Mouse (Mus musculus) hindbrain, embryonic 15.5 days (tissue): ENCODE data around the gene Surf2. TPM values are rescaled to one million over a fixed set of nuclear protein-coding genes. Genes with fewer than 3 reads are reported as not detected.

ENCODE experiments used
- ATAC-seq: fragments of 200-750 bp; cut with Nextera tagmentation; 2 replicates; pipeline ENCODE4 v1.8.0; 2017; ENCODE audit warnings: low read depth, moderate number of reproducible peaks, moderate TSS enrichment; ENCODE audit not compliant: low FRiP score
- H3K27ac ChIP-seq: fragments of 300-500 bp; sonication (generic); replicated peaks from 2 replicates; pipeline ENCODE4 v1.5.1; 2015; ENCODE audit warnings: mild to moderate bottlenecking, inconsistent platforms
- H3K27me3 ChIP-seq: fragments of 300-500 bp; sonication (generic); 2 replicates; pipeline ENCODE4 v1.6.1; 2015; ENCODE audit warnings: control low read depth, inconsistent platforms
- H3K36me3 ChIP-seq: fragments of 300-500 bp; sonication (generic); 2 replicates; pipeline ENCODE4 v1.6.1; 2015; ENCODE audit warnings: control low read depth, inconsistent platforms
- H3K4me1 ChIP-seq: fragments of 300-500 bp; sonication (generic); replicated peaks from 2 replicates; pipeline ENCODE4 v1.6.1; 2015; ENCODE audit warnings: control low read depth, inconsistent platforms
- H3K4me2 ChIP-seq: fragments of 300-500 bp; sonication (generic); 2 replicates; pipeline ENCODE4 v1.6.1; 2015; ENCODE audit warnings: moderate library complexity, mild to moderate bottlenecking, inconsistent platforms
- H3K4me3 ChIP-seq: fragments of 300-500 bp; sonication (generic); 2 replicates; pipeline ENCODE4 v1.5.1; 2015; ENCODE audit warnings: mild to moderate bottlenecking, inconsistent platforms
- H3K9ac ChIP-seq: fragments of 300-500 bp; sonication (generic); 2 replicates; pipeline ENCODE4 v1.6.1; 2015; ENCODE audit warnings: inconsistent platforms
- H3K9me3 ChIP-seq: fragments of 300-500 bp; sonication (generic); 2 replicates; pipeline ENCODE4 v1.6.1; 2016; ENCODE audit warnings: control low read depth, inconsistent platforms
- WGBS: fragments of 180-500 bp; shearing (Covaris S2); methylation state at CpG from one replicate; pipeline ENCODE4 v1.1.7; 2015; 5-methylcytosine and 5-hydroxymethylcytosine counted together
- polyA plus RNA-seq: library from polyadenylated mRNA; unstranded; fragments of >200 nt; fragmentation: Nextera tagmentation; extraction: Ambion mirVana; gene quantifications from 2 replicates; pipeline ENCODE4 v1.2.1, GENCODE M21; 2015

Gene Surf2
- polyA plus RNA-seq, 1 experiment from 2014 or later: 56.9 TPM

DNA sequence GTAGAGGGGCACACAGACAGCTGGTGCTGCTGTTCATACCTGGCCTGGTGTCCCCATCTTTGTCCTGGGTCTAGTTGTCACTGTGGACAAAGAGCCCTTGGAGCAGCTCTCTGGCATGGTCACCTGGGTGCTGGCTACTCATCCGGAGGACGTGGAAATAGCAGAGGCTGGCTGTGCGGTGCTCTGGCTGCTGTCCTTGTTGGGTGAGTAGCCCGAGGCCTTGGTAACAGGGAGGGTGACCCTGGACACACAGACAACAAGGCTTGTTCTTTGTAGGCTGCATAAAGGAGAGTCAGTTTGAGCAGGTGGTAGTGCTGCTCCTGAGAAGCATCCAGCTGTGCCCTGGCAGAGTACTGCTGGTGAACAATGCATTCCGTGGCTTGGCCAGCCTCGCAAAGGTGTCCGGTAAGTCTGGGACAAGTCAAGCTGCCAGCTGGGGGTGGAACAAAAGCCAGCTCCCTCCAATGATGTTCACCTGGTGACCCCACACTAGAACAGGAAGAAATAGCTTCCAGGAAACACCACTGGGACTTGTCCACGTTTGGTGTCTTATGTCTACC, 35.3 kb downstream of the Surf2 start:
- H3K27me3 ChIP-seq: no peaks in the 10 kb centered on the region
- peaks cover 36% of the 10 kb centered on the region for H3K36me3 ChIP-seq
- H3K4me1 ChIP-seq: no peaks in the 10 kb centered on the region
- H3K4me2 ChIP-seq: no peak overlapping the region
- no peak overlapping the region for H3K27ac ChIP-seq
- H3K9ac ChIP-seq: no peak overlapping the region
- H3K9me3 ChIP-seq: no peaks in the 10 kb centered on the region
- no peak for ATAC-seq
- H3K4me3 ChIP-seq: no peak overlapping the region
- 92% methylated on average over 8 of the region's 8 CpGs for WGBS

DNA sequence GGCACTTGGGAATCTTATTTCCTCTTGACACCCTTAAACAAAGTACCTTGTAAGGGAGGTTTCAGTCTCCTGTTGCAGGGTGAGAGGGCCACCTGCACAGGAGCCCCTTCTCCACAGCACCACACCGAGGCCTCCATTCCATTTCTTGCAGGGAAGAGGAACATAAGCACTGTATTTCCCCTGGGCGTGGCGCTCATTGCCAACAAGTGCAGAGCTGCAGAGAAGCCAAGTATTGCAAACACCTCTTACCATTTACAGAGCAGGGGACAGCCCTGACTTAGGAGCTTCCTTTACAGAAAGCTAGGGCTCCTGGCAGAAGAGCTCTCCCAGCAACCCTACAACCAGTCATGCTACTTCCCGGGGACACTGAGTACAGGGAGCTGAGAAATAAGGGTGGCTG, 36.0 kb downstream of the Surf2 start:
- no peaks in the 10 kb centered on the region for H3K4me1 ChIP-seq
- no peaks in the 10 kb centered on the region for H3K27me3 ChIP-seq
- no peaks in the 10 kb centered on the region for H3K9me3 ChIP-seq
- no peak overlapping the region for H3K9ac ChIP-seq
- peaks cover 43% of the 10 kb centered on the region for H3K36me3 ChIP-seq
- 95% methylated on average over 4 of the region's 4 CpGs for WGBS
- H3K4me2 ChIP-seq: no peak overlapping the region
- no peak for ATAC-seq
- no peak overlapping the region for H3K4me3 ChIP-seq
- no peak overlapping the region for H3K27ac ChIP-seq

DNA sequence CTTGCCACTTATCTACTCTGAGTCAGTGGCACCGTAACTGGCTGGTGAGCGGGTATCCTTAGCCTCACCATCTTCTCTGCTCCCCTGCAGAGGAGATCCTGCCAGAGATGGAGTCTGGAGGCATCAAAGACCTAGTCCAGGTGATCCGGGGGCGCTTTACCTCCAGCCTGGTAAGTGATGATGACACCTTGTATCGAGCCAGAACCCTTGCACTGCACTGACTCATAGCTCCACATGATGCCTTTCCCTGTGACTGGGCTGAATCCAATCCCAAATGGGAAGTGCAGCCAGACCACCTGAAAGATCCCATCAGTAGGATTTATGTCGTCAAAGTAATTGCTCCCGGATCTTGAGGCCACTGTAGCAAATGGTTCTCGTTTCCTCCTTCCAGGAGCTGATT, 36.7 kb downstream of the Surf2 start:
- Histone ChIP-seq H3K4me3 (no peak overlapping the region), H3K27ac (no peak overlapping the region), H3K27me3 (no peaks in the 10 kb centered on the region), H3K4me1 (no peaks in the 10 kb centered on the region), H3K9me3 (no peaks in the 10 kb centered on the region), H3K4me2 (no peak overlapping the region), H3K36me3 (peaks cover 49% of the 10 kb centered on the region), H3K9ac (no peak overlapping the region)
- 96% methylated on average over 8 of the region's 8 CpGs for WGBS
- ATAC-seq: no peak

DNA sequence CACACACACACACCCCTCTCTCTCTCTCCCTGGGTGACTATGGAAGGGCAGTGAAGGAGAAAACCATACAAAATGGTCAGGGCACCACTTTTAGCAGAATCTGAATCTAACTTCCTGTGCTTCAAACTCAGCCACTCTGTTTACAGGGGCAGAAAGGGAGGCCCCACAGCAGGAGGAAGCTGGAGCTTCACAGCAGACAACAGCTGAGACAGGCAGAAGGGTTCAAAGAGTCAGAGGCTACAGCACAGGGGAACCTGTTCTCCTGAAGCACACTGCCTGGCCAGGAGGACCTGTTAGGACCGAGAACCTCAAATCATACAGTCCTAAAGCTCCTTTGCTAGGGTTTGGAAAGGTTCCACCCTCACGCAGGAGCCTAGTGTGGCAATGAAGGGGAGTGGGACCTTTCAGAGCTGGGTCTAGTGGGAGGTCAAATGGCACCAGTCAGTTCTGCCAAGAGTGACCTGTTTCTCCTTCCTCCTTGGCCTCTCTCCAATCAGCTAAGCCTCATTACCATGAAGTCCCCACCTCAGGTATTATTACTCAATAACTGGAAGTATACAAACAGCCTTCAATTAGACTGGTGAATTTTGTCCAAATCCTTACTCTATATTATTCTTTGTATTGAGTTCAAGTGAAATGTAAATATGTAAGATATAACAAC, 38.7 kb downstream of the Surf2 start:
- H3K4me3 ChIP-seq: no peak overlapping the region
- H3K9ac ChIP-seq: no peak overlapping the region
- H3K9me3 ChIP-seq: no peaks in the 10 kb centered on the region
- H3K27me3 ChIP-seq: no peaks in the 10 kb centered on the region
- no peaks in the 10 kb centered on the region for H3K4me1 ChIP-seq
- 91% methylated on average over 2 of the region's 2 CpGs for WGBS
- H3K36me3 ChIP-seq: peaks cover 65% of the 10 kb centered on the region
- H3K27ac ChIP-seq: no peak overlapping the region
- H3K4me2 ChIP-seq: no peak overlapping the region
- ATAC-seq: no peak

DNA sequence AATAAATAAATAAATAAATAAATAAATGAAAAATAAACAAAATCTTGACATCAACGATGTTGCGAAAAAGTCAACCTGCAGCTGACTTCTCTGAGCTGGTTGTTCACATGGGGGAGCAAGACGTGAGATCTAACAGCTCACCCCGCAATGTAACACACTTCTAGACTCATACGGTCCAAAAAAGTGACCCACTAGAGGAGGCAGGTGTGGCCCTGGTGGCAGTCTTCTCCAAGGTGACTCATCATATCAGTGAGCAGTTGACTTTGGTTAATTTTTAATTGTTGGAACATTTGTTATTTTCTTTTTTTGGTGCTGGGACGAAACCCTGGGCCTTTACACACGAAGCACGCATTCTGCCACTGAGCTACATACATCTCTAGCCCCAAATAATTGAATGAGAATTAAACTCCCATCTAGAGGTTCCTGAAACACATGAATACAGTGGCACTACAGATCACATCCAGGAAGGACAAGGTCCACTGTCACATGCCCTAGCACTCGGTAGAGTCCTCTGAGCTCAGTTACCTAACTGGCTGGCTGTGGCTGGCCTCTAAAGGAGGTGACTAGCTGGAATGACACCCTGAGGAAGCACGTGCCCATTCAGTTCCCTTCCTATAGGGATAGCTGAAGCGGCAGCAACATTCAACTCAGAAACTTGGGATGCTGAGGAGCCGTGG, 40.8 kb downstream of the Surf2 start:
- WGBS: 96% methylated on average over 12 of the region's 12 CpGs

DNA sequence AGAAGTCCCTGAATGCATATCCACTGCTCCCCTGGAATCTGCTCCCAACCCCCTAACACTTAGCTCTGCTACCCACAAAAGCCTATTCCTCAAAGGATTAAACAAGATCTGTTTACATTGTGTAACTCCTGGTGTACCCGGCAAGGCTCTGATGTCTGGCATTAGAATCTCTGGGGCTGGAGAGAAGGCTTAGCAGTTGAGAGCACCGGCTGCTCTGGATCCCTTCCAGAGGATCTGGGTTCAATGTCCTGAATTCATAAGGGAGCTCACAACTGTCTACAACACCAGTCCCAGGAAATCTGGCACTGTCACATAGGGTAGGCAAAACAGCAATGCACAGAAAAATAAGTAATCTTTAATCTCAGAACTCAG, 41.3 kb downstream of the Surf2 start:
- H3K4me3 ChIP-seq: no peak overlapping the region
- WGBS: 97% methylated on average over 2 of the region's 2 CpGs
- no peaks in the 10 kb centered on the region for H3K9me3 ChIP-seq
- H3K4me1 ChIP-seq: peaks cover 20% of the 10 kb centered on the region
- no peak overlapping the region for H3K4me2 ChIP-seq
- peaks cover 74% of the 10 kb centered on the region for H3K36me3 ChIP-seq
- no peak overlapping the region for H3K27ac ChIP-seq
- ATAC-seq: no peak
- H3K9ac ChIP-seq: no peak overlapping the region
- no peaks in the 10 kb centered on the region for H3K27me3 ChIP-seq

More for the DNA sequence above, 40.8 kb downstream of the Surf2 start:
- H3K4me2 ChIP-seq: no peak overlapping the region
- no peak overlapping the region for H3K9ac ChIP-seq
- H3K27me3 ChIP-seq: no peaks in the 10 kb centered on the region
- H3K9me3 ChIP-seq: no peaks in the 10 kb centered on the region
- no peak for ATAC-seq
- H3K27ac ChIP-seq: no peak overlapping the region
- no peak overlapping the region for H3K4me3 ChIP-seq
- H3K4me1 ChIP-seq: peaks cover 15% of the 10 kb centered on the region
- peaks cover 69% of the 10 kb centered on the region for H3K36me3 ChIP-seq

DNA sequence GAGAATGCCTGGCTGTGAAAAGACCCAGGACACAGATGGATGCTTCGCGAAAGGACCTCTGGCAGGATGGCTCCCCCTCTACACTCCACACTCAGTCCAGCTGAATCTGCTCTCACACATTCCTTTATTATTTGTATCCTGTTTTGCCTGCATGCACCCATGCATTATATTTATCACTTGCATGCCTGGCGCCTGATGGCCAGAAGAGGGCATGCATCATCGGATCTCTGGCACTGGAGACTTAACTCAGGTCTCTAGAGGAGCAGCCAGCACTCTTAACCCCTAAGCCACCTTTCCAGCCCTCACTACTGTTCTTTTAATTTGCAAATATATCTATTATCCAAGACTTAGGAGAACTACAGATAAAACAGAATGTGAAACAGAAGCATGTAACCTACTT, 44.6 kb downstream of the Surf2 start:
- no peak for ATAC-seq
- H3K27ac ChIP-seq: no peak overlapping the region
- peaks cover 51% of the 10 kb centered on the region for H3K36me3 ChIP-seq
- WGBS: 74% methylated on average over 4 of the region's 4 CpGs
- H3K9ac ChIP-seq: no peak overlapping the region
- no peaks in the 10 kb centered on the region for H3K27me3 ChIP-seq
- H3K4me3 ChIP-seq: no peak overlapping the region
- H3K4me2 ChIP-seq: no peak overlapping the region
- H3K9me3 ChIP-seq: no peaks in the 10 kb centered on the region
- H3K4me1 ChIP-seq: peaks cover 38% of the 10 kb centered on the region

DNA sequence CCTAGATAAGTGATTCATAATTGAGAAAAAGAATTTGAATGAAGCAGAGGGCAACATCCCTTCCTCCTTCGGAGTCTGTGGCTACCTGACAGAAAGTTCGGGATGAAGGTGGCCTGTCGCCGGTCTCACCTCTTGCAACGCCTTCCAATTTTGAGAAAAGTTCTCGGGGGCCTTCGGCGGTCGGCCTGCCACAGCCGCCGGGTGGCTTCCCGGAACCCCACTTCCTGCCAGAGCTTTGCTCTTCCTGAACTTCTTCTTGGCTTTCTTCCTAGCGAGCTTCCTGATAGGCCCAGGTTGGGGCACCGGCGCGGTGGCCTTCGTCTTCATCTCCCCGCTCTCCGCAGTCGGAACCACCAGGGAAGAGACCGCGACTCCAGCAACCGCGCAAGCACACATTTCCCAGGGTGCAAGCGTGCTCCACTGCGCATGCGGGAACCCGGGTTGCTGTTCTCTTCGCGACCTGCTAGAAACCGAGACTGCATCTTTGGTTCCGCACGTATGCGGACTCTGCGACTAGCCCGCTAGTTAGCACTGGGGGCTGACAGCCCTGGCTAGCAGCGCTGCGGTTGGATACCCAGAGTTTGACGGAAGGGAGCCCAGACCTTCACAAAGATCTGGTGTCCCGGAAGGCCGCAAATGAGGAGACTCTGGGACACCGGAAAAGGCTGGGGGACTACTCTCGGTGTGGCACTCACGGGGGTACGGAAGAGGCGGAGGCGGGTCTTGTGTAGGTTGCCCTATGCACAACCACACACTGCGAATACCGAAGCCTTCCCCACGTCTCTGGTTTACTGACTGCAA, 48.0 kb downstream of the Surf2 start, which contains the start of gene Rexo4:
Gene Rexo4, minus strand, starts transcription at position 464 of the 801 bp plus-strand sequence.
- Histone ChIP-seq H3K36me3 (peaks cover 20% of the 10 kb centered on the region), H3K9ac (peak within 1 kb of the TSS; percentile 90), H3K9me3 (no peaks in the 10 kb centered on the region), H3K27ac (peak within 1 kb of the TSS; percentile 97), H3K27me3 (no peaks in the 10 kb centered on the region), H3K4me1 (peaks cover 38% of the 10 kb centered on the region), H3K4me2 (peak within 1 kb of the TSS; percentile 68), H3K4me3 (peak within 1 kb of the TSS; percentile 92)
- WGBS: under 1% methylated on average over 50 of the region's 50 CpGs
- ATAC-seq: peak; percentile 98

DNA sequence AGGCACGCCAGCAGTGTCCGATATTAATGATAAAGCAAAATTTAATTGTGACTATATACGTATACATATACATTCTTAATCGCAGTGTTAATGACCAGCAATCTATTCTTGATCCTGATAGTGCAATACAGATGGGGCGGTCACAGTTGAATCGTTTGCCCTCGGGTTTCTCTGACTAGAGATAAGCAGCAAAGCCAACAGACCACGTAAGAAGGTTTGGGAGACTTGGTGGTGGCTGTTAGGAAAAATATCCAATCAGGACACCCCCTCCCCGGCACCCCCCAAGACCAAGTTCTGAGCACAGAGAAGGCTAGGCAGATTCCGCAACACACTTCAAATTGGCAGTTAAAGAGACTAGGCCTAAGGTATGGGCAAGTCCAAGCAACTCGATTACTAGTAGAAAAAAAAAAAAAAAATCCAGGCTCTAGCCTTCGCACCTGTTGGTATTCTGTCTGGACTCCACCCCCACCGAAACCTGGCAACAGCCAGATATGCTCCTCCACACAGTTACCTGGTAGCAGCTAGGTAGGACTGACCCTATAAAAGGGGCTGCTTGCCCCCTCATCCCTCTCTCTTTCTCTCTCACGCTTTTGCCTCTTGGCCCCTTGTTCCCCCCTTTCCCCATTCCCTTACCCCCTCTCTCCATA, 48.7 kb downstream of the Surf2 start:
- Histone ChIP-seq H3K9me3 (no peaks in the 10 kb centered on the region), H3K4me1 (peaks cover 38% of the 10 kb centered on the region), H3K4me3 (peak overlapping the region; percentile 92), H3K36me3 (peaks cover 16% of the 10 kb centered on the region), H3K4me2 (peak overlapping the region; percentile 68), H3K27me3 (no peaks in the 10 kb centered on the region), H3K9ac (peak overlapping the region; percentile 90), H3K27ac (peak overlapping the region; percentile 97)
- 17% methylated on average over 14 of the region's 14 CpGs for WGBS
- ATAC-seq: peak; percentile 43

DNA sequence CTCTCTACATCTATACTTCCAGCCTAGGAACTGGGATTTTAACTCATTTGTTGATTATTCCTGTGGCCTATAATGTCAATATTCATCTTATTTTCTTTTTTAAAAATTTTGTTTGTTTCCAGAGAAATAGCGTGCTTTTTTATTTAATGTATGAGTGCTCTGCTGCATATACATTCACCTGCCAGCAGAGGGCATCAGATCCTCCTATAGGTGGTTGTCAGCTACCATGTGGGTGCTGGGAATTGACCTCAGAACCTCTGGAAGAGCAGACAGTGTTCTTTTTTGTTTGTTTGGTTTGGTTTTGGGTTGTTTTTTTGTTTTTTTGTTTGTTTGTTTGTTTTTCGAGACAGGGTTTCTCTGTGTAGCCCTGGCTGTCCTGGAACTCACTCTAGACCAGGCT, 51.1 kb downstream of the Surf2 start:
- Histone ChIP-seq H3K4me1 (peaks cover 20% of the 10 kb centered on the region), H3K9me3 (no peaks in the 10 kb centered on the region), H3K9ac (no peak overlapping the region), H3K27ac (no peak overlapping the region), H3K36me3 (0 out of 2 replicates have a peak, but pooled peaks cover 2% of the 10 kb centered on the region), H3K27me3 (no peaks in the 10 kb centered on the region), H3K4me3 (no peak overlapping the region), H3K4me2 (no peak overlapping the region)
- WGBS: 76% methylated on average over 2 of the region's 2 CpGs
- ATAC-seq: no peak
